Mouse (Mus musculus): ENCODE data around the gene Yipf3. TPM values are rescaled to one million over a fixed set of nuclear protein-coding genes. Genes with fewer than 3 reads are reported as not detected.

Yipf3 gene
- polyA plus RNA-seq, 1 experiment from 2014 or later: 90.8 TPM

DNA sequence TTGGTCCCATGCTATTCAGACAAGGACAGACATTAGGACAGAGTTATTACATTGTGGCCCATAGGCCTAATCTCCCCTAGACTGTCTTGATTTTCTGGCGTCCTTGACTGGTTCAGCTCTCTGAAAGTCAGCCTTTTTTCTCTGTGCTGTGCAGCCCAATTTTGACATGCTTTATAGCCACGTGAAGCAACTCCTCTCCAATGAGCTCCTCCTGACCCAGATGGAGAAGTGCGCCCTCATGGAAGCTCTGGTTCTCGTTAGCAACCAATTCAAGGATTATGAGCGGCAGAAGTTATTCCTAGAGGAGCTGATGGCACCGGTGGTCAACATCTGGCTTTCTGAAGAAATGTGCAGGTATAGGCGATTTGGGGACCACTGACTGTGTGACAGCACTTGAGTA lies 20.3 kb upstream of the Yipf3 start:
- no peak for ATAC-seq (ENCODE audit: insufficient number of reproducible peaks, insufficient read depth, low FRiP score, low read depth)
- H3K36me3 ChIP-seq (ENCODE audit: control insufficient read depth, insufficient read depth, low read length): peaks cover 93% of the 10 kb centered on the region
- no peaks in the 10 kb centered on the region for H3K4me1 ChIP-seq (ENCODE audit: control insufficient read depth in 2 of 2, insufficient read depth in 2 of 2, low read length in 2 of 2)
- H3K4me3 ChIP-seq (ENCODE audit: control insufficient read depth in 1 of 2, insufficient read depth in 1 of 2, low read depth in 1 of 2, low read length in 2 of 2): no peak overlapping the region
- no peak overlapping the region for H3K9ac ChIP-seq (ENCODE audit: low read length)
- H3K27ac ChIP-seq (replicated peaks in 1 of 2; ENCODE audit: control insufficient read depth in 1 of 2, insufficient read depth in 1 of 2, low read depth in 2 of 2, low read length in 2 of 2): no peak overlapping the region
- WGBS: 87% methylated on average over 7 of the region's 7 CpGs
- H3K27me3 ChIP-seq (ENCODE audit: control insufficient read depth, insufficient read depth, low read length): no peaks in the 10 kb centered on the region
- H3K9me3 ChIP-seq (ENCODE audit: control insufficient read depth, low read length): no peaks in the 10 kb centered on the region
- no peak overlapping the region for H3K4me2 ChIP-seq (ENCODE audit: low read length)

DNA sequence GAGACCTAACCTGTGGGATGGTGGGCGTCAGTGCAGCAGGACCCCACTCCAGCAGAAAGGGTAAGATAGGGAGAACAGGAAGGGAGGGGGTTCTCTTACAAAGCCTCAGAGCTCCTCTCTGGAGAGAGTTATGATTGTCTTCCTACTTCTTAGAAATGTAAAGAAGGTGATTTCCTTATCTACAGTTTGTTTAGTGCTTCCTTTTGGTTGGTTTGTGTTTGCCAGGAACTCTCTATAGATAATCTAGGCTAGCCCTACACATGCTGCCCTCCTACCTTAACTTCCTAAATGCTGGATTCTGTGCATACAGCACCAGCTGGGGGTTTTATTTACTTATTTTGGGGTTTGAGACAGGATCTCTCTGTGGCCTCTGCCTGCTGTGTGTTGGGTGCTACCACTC lies 11.8 kb upstream of the Yipf3 start:
- Histone ChIP-seq H3K36me3 (ENCODE audit: control insufficient read depth, insufficient read depth, low read length) (peaks cover 75% of the 10 kb centered on the region), H3K4me2 (ENCODE audit: low read length) (no peak overlapping the region), H3K27ac (replicated peaks in 1 of 2; ENCODE audit: control insufficient read depth in 1 of 2, insufficient read depth in 1 of 2, low read depth in 2 of 2, low read length in 2 of 2) (no peak overlapping the region), H3K4me1 (ENCODE audit: control insufficient read depth in 2 of 2, insufficient read depth in 2 of 2, low read length in 2 of 2) (peaks cover 10 to 12% of the 10 kb centered on the region in 2 experiments), H3K9me3 (ENCODE audit: control insufficient read depth, low read length) (no peaks in the 10 kb centered on the region), H3K27me3 (ENCODE audit: control insufficient read depth, insufficient read depth, low read length) (no peaks in the 10 kb centered on the region), H3K4me3 (ENCODE audit: control insufficient read depth in 1 of 2, insufficient read depth in 1 of 2, low read depth in 1 of 2, low read length in 2 of 2) (no peak overlapping the region), H3K9ac (ENCODE audit: low read length) (no peak overlapping the region)
- 88% methylated on average over 1 of the region's 1 CpGs for WGBS
- ATAC-seq (ENCODE audit: insufficient number of reproducible peaks, insufficient read depth, low FRiP score, low read depth): no peak

DNA sequence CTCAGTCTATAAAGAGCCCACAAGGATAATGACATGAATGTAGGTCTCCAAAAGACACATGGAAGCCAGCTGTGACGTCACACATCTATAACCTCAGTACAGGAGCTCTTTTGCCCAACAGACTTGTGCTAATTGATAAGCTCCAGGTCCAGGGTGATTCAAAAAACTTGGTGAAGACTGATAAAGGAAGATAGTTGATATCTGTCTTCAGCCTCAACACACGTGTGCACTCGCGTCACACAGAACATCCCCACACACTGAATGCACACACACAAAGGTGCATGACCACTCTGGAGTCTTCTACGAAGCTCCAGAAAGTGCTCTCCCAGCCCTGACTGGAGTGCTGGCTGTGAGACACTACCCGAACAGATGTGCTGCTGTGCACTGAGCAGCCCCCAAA lies 10.8 kb upstream of the Yipf3 start:
- Histone ChIP-seq H3K4me3 (ENCODE audit: control insufficient read depth in 1 of 2, insufficient read depth in 1 of 2, low read depth in 1 of 2, low read length in 2 of 2) (no peak overlapping the region), H3K9ac (ENCODE audit: low read length) (no peak overlapping the region), H3K4me2 (ENCODE audit: low read length) (no peak overlapping the region), H3K4me1 (ENCODE audit: control insufficient read depth in 2 of 2, insufficient read depth in 2 of 2, low read length in 2 of 2) (peaks cover 10 to 12% of the 10 kb centered on the region in 2 experiments), H3K36me3 (ENCODE audit: control insufficient read depth, insufficient read depth, low read length) (peaks cover 78% of the 10 kb centered on the region), H3K27me3 (ENCODE audit: control insufficient read depth, insufficient read depth, low read length) (no peaks in the 10 kb centered on the region), H3K9me3 (ENCODE audit: control insufficient read depth, low read length) (no peaks in the 10 kb centered on the region), H3K27ac (replicated peaks in 1 of 2; ENCODE audit: control insufficient read depth in 1 of 2, insufficient read depth in 1 of 2, low read depth in 2 of 2, low read length in 2 of 2) (no peak overlapping the region)
- 74% methylated on average over 6 of the region's 6 CpGs for WGBS
- ATAC-seq (ENCODE audit: insufficient number of reproducible peaks, insufficient read depth, low FRiP score, low read depth): no peak

DNA sequence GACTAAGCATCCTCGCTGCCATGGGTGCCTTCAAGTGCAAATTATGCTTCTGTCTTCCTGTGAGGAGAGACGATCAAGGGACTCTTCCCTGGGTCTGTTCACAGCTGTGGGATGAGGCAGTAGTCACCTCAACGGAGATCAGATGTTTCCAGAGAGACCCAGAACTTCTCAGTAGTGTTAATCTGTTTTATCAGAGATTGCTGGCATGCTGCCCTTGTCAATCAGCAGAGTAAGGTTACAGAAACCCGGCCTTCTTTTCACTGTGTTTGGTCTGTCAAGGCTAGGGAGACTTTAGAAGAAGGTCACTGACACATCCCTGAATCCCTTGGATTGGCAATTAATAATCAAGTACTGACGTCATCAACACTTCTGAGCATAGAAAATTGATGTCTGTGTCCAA lies 10.4 kb upstream of the Yipf3 start:
- H3K36me3 ChIP-seq (ENCODE audit: control insufficient read depth, insufficient read depth, low read length): peaks cover 82% of the 10 kb centered on the region
- no peak overlapping the region for H3K4me3 ChIP-seq (ENCODE audit: control insufficient read depth in 1 of 2, insufficient read depth in 1 of 2, low read depth in 1 of 2, low read length in 2 of 2)
- H3K9ac ChIP-seq (ENCODE audit: low read length): no peak overlapping the region
- H3K4me2 ChIP-seq (ENCODE audit: low read length): no peak overlapping the region
- 52% methylated on average over 5 of the region's 5 CpGs for WGBS
- no peak for ATAC-seq (ENCODE audit: insufficient number of reproducible peaks, insufficient read depth, low FRiP score, low read depth)
- H3K4me1 ChIP-seq (ENCODE audit: control insufficient read depth in 2 of 2, insufficient read depth in 2 of 2, low read length in 2 of 2): peaks cover 10 to 12% of the 10 kb centered on the region in 2 experiments
- H3K9me3 ChIP-seq (ENCODE audit: control insufficient read depth, low read length): no peaks in the 10 kb centered on the region
- H3K27me3 ChIP-seq (ENCODE audit: control insufficient read depth, insufficient read depth, low read length): no peaks in the 10 kb centered on the region
- H3K27ac ChIP-seq (replicated peaks in 1 of 2; ENCODE audit: control insufficient read depth in 1 of 2, insufficient read depth in 1 of 2, low read depth in 2 of 2, low read length in 2 of 2): no peak overlapping the region

DNA sequence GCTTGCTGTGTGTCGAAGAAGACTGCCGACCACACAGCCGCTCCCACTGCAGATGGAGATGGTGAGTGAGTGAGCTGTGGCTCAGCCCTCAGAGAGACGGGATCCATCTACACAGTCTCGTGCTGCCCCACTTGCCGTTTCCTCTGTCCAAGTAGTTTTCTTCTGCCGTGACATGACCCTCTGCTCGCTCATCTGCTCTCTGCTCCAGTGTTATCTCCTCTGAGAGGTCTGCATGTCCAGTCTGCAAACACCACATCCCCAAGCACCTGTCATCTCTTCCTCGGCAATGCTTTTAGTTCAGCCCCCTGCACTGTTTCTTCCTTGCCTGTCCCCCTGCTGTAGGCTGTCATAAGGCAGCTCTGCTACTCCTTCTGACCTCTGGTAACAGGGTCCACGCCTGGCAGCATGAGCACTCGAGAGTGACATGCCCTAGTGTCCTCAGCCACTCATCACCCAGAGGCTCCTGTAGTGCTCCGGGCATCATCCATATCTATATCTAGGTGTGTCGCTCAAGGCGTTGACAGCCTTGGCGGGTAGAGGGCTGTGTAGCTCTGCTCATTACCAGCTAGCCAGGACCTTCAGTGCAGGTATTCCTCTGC lies 8.3 kb upstream of the Yipf3 start:
- H3K9me3 ChIP-seq (ENCODE audit: control insufficient read depth, low read length): no peaks in the 10 kb centered on the region
- H3K27me3 ChIP-seq (ENCODE audit: control insufficient read depth, insufficient read depth, low read length): no peaks in the 10 kb centered on the region
- peak overlapping the region; percentile 8 to 41; a peak in 1 of 4 replicates for H3K27ac ChIP-seq (replicated peaks in 1 of 2; ENCODE audit: control insufficient read depth in 1 of 2, insufficient read depth in 1 of 2, low read depth in 2 of 2, low read length in 2 of 2)
- no peak overlapping the region for H3K4me2 ChIP-seq (ENCODE audit: low read length)
- no peak overlapping the region for H3K9ac ChIP-seq (ENCODE audit: low read length)
- H3K4me1 ChIP-seq (ENCODE audit: control insufficient read depth in 2 of 2, insufficient read depth in 2 of 2, low read length in 2 of 2): peaks cover 10 to 12% of the 10 kb centered on the region in 2 experiments
- ATAC-seq (ENCODE audit: insufficient number of reproducible peaks, insufficient read depth, low FRiP score, low read depth): peak; percentile 81
- peaks cover 83% of the 10 kb centered on the region for H3K36me3 ChIP-seq (ENCODE audit: control insufficient read depth, insufficient read depth, low read length)
- no peak overlapping the region for H3K4me3 ChIP-seq (ENCODE audit: control insufficient read depth in 1 of 2, insufficient read depth in 1 of 2, low read depth in 1 of 2, low read length in 2 of 2)
- 30% methylated on average over 15 of the region's 15 CpGs for WGBS

DNA sequence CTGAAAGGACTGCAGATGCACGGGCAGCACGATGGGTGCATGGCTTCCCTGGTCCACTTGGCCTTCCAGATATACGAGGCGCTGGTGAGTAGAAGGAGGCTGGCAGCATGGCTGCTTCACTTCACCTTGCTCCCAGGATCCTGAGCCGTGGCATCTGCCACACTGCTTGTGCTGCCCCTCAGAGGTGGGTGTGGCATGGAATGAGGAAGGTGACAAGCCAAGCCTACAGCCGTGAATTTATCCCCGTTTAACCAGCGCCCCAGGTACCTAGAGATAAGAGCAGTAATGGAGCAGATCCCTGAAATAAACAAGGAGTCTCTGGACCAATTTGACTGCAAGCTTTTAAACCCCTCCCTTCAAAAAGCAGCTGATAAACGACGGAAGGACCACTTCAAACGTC lies 6.4 kb upstream of the Yipf3 start:
- Histone ChIP-seq H3K36me3 (ENCODE audit: control insufficient read depth, insufficient read depth, low read length) (peaks cover 90% of the 10 kb centered on the region), H3K4me3 (ENCODE audit: control insufficient read depth in 1 of 2, insufficient read depth in 1 of 2, low read depth in 1 of 2, low read length in 2 of 2) (no peak overlapping the region), H3K9me3 (ENCODE audit: control insufficient read depth, low read length) (no peaks in the 10 kb centered on the region), H3K27me3 (ENCODE audit: control insufficient read depth, insufficient read depth, low read length) (no peaks in the 10 kb centered on the region), H3K4me1 (ENCODE audit: control insufficient read depth in 2 of 2, insufficient read depth in 2 of 2, low read length in 2 of 2) (peaks cover 10 to 12% of the 10 kb centered on the region in 2 experiments), H3K9ac (ENCODE audit: low read length) (no peak overlapping the region), H3K27ac (replicated peaks in 1 of 2; ENCODE audit: control insufficient read depth in 1 of 2, insufficient read depth in 1 of 2, low read depth in 2 of 2, low read length in 2 of 2) (no peak overlapping the region), H3K4me2 (ENCODE audit: low read length) (no peak overlapping the region)
- 51% methylated on average over 11 of the region's 11 CpGs for WGBS
- no peak for ATAC-seq (ENCODE audit: insufficient number of reproducible peaks, insufficient read depth, low FRiP score, low read depth)

DNA sequence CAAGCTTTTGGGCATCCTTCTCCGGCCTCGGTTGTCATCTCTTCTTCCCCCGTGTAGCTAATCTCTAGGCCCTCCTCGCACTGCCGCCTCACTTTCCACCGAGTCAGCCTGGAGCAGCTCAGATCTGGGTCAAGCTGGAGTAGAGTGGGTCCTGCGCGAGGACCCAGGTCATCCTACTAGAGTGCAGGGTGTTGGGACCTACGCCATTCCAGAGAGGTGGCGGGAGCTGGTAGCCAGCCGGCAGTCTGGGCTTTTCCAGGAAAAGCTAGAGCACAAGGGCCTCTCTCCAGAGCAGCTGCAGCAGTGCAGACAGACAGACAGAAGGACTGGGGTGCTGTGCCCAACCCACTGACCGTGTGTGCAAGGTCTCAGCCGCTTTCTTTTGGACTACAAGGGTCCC lies 5.6 kb upstream of the Yipf3 start:
- H3K4me2 ChIP-seq (ENCODE audit: low read length): no peak overlapping the region
- 85% methylated on average over 13 of the region's 13 CpGs for WGBS
- H3K4me3 ChIP-seq (ENCODE audit: control insufficient read depth in 1 of 2, insufficient read depth in 1 of 2, low read depth in 1 of 2, low read length in 2 of 2): no peak overlapping the region
- no peaks in the 10 kb centered on the region for H3K9me3 ChIP-seq (ENCODE audit: control insufficient read depth, low read length)
- ATAC-seq (ENCODE audit: insufficient number of reproducible peaks, insufficient read depth, low FRiP score, low read depth): no peak
- H3K27ac ChIP-seq (replicated peaks in 1 of 2; ENCODE audit: control insufficient read depth in 1 of 2, insufficient read depth in 1 of 2, low read depth in 2 of 2, low read length in 2 of 2): no peak overlapping the region
- H3K27me3 ChIP-seq (ENCODE audit: control insufficient read depth, insufficient read depth, low read length): no peaks in the 10 kb centered on the region
- peaks cover 15 to 20% of the 10 kb centered on the region in 2 experiments for H3K4me1 ChIP-seq (ENCODE audit: control insufficient read depth in 2 of 2, insufficient read depth in 2 of 2, low read length in 2 of 2)
- H3K9ac ChIP-seq (ENCODE audit: low read length): no peak overlapping the region
- H3K36me3 ChIP-seq (ENCODE audit: control insufficient read depth, insufficient read depth, low read length): peaks cover 84% of the 10 kb centered on the region

DNA sequence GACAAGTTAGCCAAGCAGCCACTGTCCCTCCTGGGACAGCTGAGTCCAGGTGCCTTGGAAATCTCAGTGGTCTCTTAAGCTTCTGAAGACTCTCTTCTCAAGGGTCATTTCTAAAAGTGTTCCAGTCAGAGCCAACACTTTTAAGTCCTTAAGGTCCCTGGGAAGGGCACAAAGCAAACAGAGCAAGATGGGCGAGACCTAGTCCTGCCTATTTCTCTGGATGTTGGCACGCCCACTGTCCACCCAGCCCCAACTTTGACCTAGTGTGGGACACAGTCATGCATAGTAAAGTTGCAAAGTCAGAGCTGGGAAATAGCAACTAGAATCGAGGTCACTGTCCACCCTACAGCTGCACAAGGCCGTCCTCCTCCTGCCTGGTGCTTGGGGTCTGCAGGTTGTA lies 4.9 kb upstream of the Yipf3 start:
- Histone ChIP-seq H3K4me2 (ENCODE audit: low read length) (no peak overlapping the region), H3K36me3 (ENCODE audit: control insufficient read depth, insufficient read depth, low read length) (peaks cover 79% of the 10 kb centered on the region), H3K9me3 (ENCODE audit: control insufficient read depth, low read length) (no peaks in the 10 kb centered on the region), H3K27ac (replicated peaks in 1 of 2; ENCODE audit: control insufficient read depth in 1 of 2, insufficient read depth in 1 of 2, low read depth in 2 of 2, low read length in 2 of 2) (no peak overlapping the region), H3K4me3 (ENCODE audit: control insufficient read depth in 1 of 2, insufficient read depth in 1 of 2, low read depth in 1 of 2, low read length in 2 of 2) (no peak overlapping the region), H3K9ac (ENCODE audit: low read length) (no peak overlapping the region), H3K4me1 (ENCODE audit: control insufficient read depth in 2 of 2, insufficient read depth in 2 of 2, low read length in 2 of 2) (peaks cover 14 to 21% of the 10 kb centered on the region in 2 experiments), H3K27me3 (ENCODE audit: control insufficient read depth, insufficient read depth, low read length) (no peaks in the 10 kb centered on the region)
- no peak for ATAC-seq (ENCODE audit: insufficient number of reproducible peaks, insufficient read depth, low FRiP score, low read depth)
- WGBS: 94% methylated on average over 4 of the region's 4 CpGs
